15 mouse cellular contexts compared by ENCODE assay signal in genomic region chr19:46481756-46482155, GRCm38 (mm10). TPM values are rescaled to one million over a fixed set of nuclear protein-coding genes. Genes with fewer than 3 reads are reported as not detected.
DNase-seq lines count a peak whose midpoint lies in the region; ATAC-seq lines count a peak whose summit lies in the region.
"Had no signal": no experiment of that assay in that cellular context is flagged by ENCODE, and none has a peak within 500 bp of the region (broad histone marks: within the 10 kb centered on the region; RNA-seq: fewer than 3 reads in every experiment).

No protein-coding gene starts in this region.

- H3K9me3 ChIP-seq in forebrain, embryonic 15.5 days, result no peaks in the 10 kb centered on the region
- no peaks in the 10 kb centered on the region for H3K9me3 ChIP-seq in forebrain, embryonic 11.5 days (ENCODE audit: control insufficient read depth, low read length)
- H3K9me3 ChIP-seq in lung, embryonic 16.5 days (ENCODE audit: control insufficient read depth, low read length), result no peaks in the 10 kb centered on the region
- no peaks in the 10 kb centered on the region for H3K9me3 ChIP-seq in hindbrain, embryonic 14.5 days (ENCODE audit: control insufficient read depth, low read length)
- H3K9me3 ChIP-seq in stomach, embryonic 14.5 days (ENCODE audit: control insufficient read depth, low read depth, low read length), result no peaks in the 10 kb centered on the region
- H3K9me3 ChIP-seq: limb, embryonic 12.5 days; neural tube, embryonic 15.5 days had no signal

- H3K9ac ChIP-seq in forebrain, embryonic 15.5 days (replicated peaks), result no peak overlapping the region
- no peak overlapping the region for H3K9ac ChIP-seq in forebrain, embryonic 11.5 days (ENCODE audit: low read length)
- H3K9ac ChIP-seq in lung, embryonic 16.5 days (ENCODE audit: low read length), result 0 out of 2 replicates have a peak overlapping the region, but pooled peaks have one; percentile 1
- H3K9ac ChIP-seq in hindbrain, embryonic 14.5 days, result no peak overlapping the region
- no peak overlapping the region for H3K9ac ChIP-seq in stomach, embryonic 14.5 days (replicated peaks; ENCODE audit: low read depth, low read length)
- H3K9ac ChIP-seq: limb, embryonic 12.5 days; neural tube, embryonic 15.5 days had no signal

- H3K4me1 ChIP-seq in forebrain, embryonic 15.5 days, result peaks cover 32% of the 10 kb centered on the region
- H3K4me1 ChIP-seq in forebrain, embryonic 11.5 days (replicated peaks; ENCODE audit: control insufficient read depth, insufficient read depth, low read length), result peaks cover 11% of the 10 kb centered on the region; the same call in 1 of the 2 replicates
- H3K4me1 ChIP-seq in lung, embryonic 16.5 days (replicated peaks; ENCODE audit: control insufficient read depth, insufficient read depth, low read length), result peaks cover 85% of the 10 kb centered on the region
- H3K4me1 ChIP-seq in hindbrain, embryonic 14.5 days (replicated peaks; ENCODE audit: control insufficient read depth, insufficient read depth, low read length), result peaks cover 44% of the 10 kb centered on the region
- H3K4me1 ChIP-seq in stomach, embryonic 14.5 days (ENCODE audit: control insufficient read depth, insufficient read depth, low read length), result peaks cover 72% of the 10 kb centered on the region

- H3K27ac ChIP-seq in forebrain, embryonic 15.5 days (replicated peaks), result peak overlapping the region; percentile 16; the same call in 1 of the 2 replicates
- H3K27ac ChIP-seq in forebrain, embryonic 11.5 days (ENCODE audit: low read depth, low read length), result no peak overlapping the region
- peak overlapping the region; percentile 96 for H3K27ac ChIP-seq in lung, embryonic 16.5 days (ENCODE audit: low read length)
- H3K27ac ChIP-seq in hindbrain, embryonic 14.5 days, result peak overlapping the region; percentile 48; the same call in 1 of the 2 replicates
- H3K27ac ChIP-seq in stomach, embryonic 14.5 days (ENCODE audit: low read length), result peak overlapping the region; percentile 79; the same call in 1 of the 2 replicates
- H3K27ac ChIP-seq: neural tube, embryonic 15.5 days had no signal

- no peak overlapping the region for H3K4me3 ChIP-seq in forebrain, embryonic 15.5 days
- H3K4me3 ChIP-seq in forebrain, embryonic 11.5 days (ENCODE audit: low read depth, low read length), result no peak overlapping the region
- no peak overlapping the region for H3K4me3 ChIP-seq in lung, embryonic 16.5 days (ENCODE audit: low read length)
- no peak overlapping the region for H3K4me3 ChIP-seq in hindbrain, embryonic 14.5 days (replicated peaks; ENCODE audit: low read length)
- H3K4me3 ChIP-seq in stomach, embryonic 14.5 days (ENCODE audit: low read depth, low read length), result no peak overlapping the region
- H3K4me3 ChIP-seq: limb, embryonic 12.5 days; neural tube, embryonic 15.5 days had no signal

- no peak for DNase-seq in forebrain, embryonic 11.5 days (ENCODE audit: low spot score)
- no peak for DNase-seq in lung, adult 18-20 months
- DNase-seq in hindbrain, embryonic 14.5 days (ENCODE audit: low spot score), result no peak
- DNase-seq in spleen, postnatal 36 days (ENCODE audit: low spot score in 2 of 2), result no peak
- no peak for DNase-seq in heart, adult 8-10 months (ENCODE audit: low spot score)
- DNase-seq: adrenal gland, postnatal 36 days; B cell, adult 2 months; cerebellum, adult 18-20 months; layer of hippocampus, adult 9-11 months; right cerebral cortex, postnatal 14 days had no signal

- peaks cover 9% of the 10 kb centered on the region for H3K36me3 ChIP-seq in forebrain, embryonic 15.5 days
- peaks cover 4% of the 10 kb centered on the region; the same call in 1 of the 2 replicates for H3K36me3 ChIP-seq in forebrain, embryonic 11.5 days (ENCODE audit: control insufficient read depth, insufficient read depth, low read length)
- peaks cover 9% of the 10 kb centered on the region for H3K36me3 ChIP-seq in lung, embryonic 16.5 days (ENCODE audit: control insufficient read depth, insufficient read depth, low read length)
- H3K36me3 ChIP-seq in hindbrain, embryonic 14.5 days (replicated peaks; ENCODE audit: control insufficient read depth, insufficient read depth), result peaks cover 55% of the 10 kb centered on the region
- H3K36me3 ChIP-seq in stomach, embryonic 14.5 days (ENCODE audit: control insufficient read depth, insufficient read depth, low read length), result peaks cover 30% of the 10 kb centered on the region

- no peak for ATAC-seq in forebrain, embryonic 15.5 days (replicated peaks)
- no peak for ATAC-seq in forebrain, embryonic 11.5 days (replicated peaks; ENCODE audit: low FRiP score)
- no peak for ATAC-seq in lung, embryonic 16.5 days (ENCODE audit: low read depth)
- ATAC-seq in hindbrain, embryonic 14.5 days (ENCODE audit: low FRiP score), result no peak
- ATAC-seq in stomach, embryonic 14.5 days (ENCODE audit: insufficient number of reproducible peaks, insufficient read depth, low FRiP score, low read depth), result 0 out of 2 replicates have a peak, but pooled peaks have one; percentile 10

- no peaks in the 10 kb centered on the region for H3K27me3 ChIP-seq in forebrain, embryonic 15.5 days
- no peaks in the 10 kb centered on the region for H3K27me3 ChIP-seq in forebrain, embryonic 11.5 days (ENCODE audit: control insufficient read depth, insufficient read depth, low read length)
- no peaks in the 10 kb centered on the region for H3K27me3 ChIP-seq in lung, embryonic 16.5 days (ENCODE audit: control insufficient read depth, insufficient read depth, low read depth, low read length)
- H3K27me3 ChIP-seq in hindbrain, embryonic 14.5 days (ENCODE audit: control insufficient read depth, insufficient read depth, low read length), result no peaks in the 10 kb centered on the region
- no peaks in the 10 kb centered on the region for H3K27me3 ChIP-seq in stomach, embryonic 14.5 days (ENCODE audit: control insufficient read depth, insufficient read depth, low read length)
- H3K27me3 ChIP-seq: limb, embryonic 12.5 days; neural tube, embryonic 15.5 days had no signal

- no peak overlapping the region for H3K4me2 ChIP-seq in forebrain, embryonic 15.5 days (replicated peaks)
- H3K4me2 ChIP-seq in forebrain, embryonic 11.5 days (ENCODE audit: low read depth, low read length, severe bottlenecking), result no peak overlapping the region
- no peak overlapping the region for H3K4me2 ChIP-seq in lung, embryonic 16.5 days (ENCODE audit: low read depth, low read length)
- no peak overlapping the region for H3K4me2 ChIP-seq in hindbrain, embryonic 14.5 days (replicated peaks)
- H3K4me2 ChIP-seq in stomach, embryonic 14.5 days (replicated peaks; ENCODE audit: low read depth, low read length), result no peak overlapping the region
- H3K4me2 ChIP-seq: limb, embryonic 12.5 days; neural tube, embryonic 15.5 days had no signal

- WGBS in forebrain, embryonic 15.5 days, result 18% methylated on average over 4 of the region's 4 CpGs
- 19% methylated on average over 4 of the region's 4 CpGs for WGBS in forebrain, embryonic 11.5 days
- 9% methylated on average over 4 of the region's 4 CpGs for WGBS in lung, embryonic 16.5 days
- 38% methylated on average over 4 of the region's 4 CpGs for WGBS in hindbrain, embryonic 14.5 days
- 9% methylated on average over 4 of the region's 4 CpGs for WGBS in stomach, embryonic 14.5 days

RNA-seq across cellular contexts. Expression of gene Trim8, which starts 19.7 kb away (rescaled TPM):
- polyA plus RNA-seq in forebrain, embryonic 15.5 days (2015; fragmentation: Nextera tagmentation; extraction: Ambion mirVana), result 28.0 and 29.4 TPM in 2 replicates
- polyA plus RNA-seq in forebrain, embryonic 11.5 days (2014; fragmentation: Nextera tagmentation; extraction: Ambion mirVana), result 30.7 and 39.5 TPM in 2 replicates
- polyA plus RNA-seq in lung, embryonic 16.5 days (2015; fragmentation: Nextera tagmentation; extraction: Ambion mirVana), result 22.4 and 24.9 TPM in 2 replicates
- 37.5 and 39.4 TPM in 2 replicates for polyA plus RNA-seq in hindbrain, embryonic 14.5 days (2014; fragmentation: Nextera tagmentation; extraction: Ambion mirVana)
- polyA plus RNA-seq in stomach, embryonic 14.5 days (2014; fragmentation: Nextera tagmentation; extraction: Ambion mirVana), result 22.3 and 23.5 TPM in 2 replicates
- total RNA-seq in heart, adult 8-10 months (2022), result 10 to 100 TPM; 31.5 to 38.8 (median 37.6) TPM
